Mouse (Mus musculus): ENCODE results near the gene Rgs12. TPM values are rescaled to one million over a fixed set of nuclear protein-coding genes. Genes with fewer than 3 reads are reported as not detected.

The Rgs12 gene
- polyA plus RNA-seq, 1 experiment: 4.7 TPM

- peak within 1 kb of the TSS; percentile 37 for H3K4me3 ChIP-seq (ENCODE audit: insufficient read depth, low read depth, low read length)
- H3K27ac ChIP-seq (replicated peaks; ENCODE audit: low read depth, low read length): no peak within 1 kb of the TSS
- peaks cover 3% of the 10 kb centered on the region; the same call in 1 of the 2 replicates for H3K4me1 ChIP-seq (ENCODE audit: control insufficient read depth, insufficient read depth, insufficient read length, low read length)
These were observed 107.6 kb downstream of the Rgs12 start, which contains the start of gene Dok7 for GRCm38 (mm10) chr5:35056604-35057432. Gene Dok7, plus strand, starts transcription at chr5:35056766.

GRCm38 (mm10) chr5:35057582-35057981, 108.3 kb downstream of the Rgs12 start:
- Histone ChIP-seq H3K27ac (replicated peaks; ENCODE audit: low read depth, low read length) (no peak overlapping the region), H3K4me3 (ENCODE audit: insufficient read depth, low read depth, low read length) (peak overlapping the region; percentile 37), H3K4me1 (ENCODE audit: control insufficient read depth, insufficient read depth, insufficient read length, low read length) (peaks cover 3% of the 10 kb centered on the region; the same call in 1 of the 2 replicates)

DNA sequence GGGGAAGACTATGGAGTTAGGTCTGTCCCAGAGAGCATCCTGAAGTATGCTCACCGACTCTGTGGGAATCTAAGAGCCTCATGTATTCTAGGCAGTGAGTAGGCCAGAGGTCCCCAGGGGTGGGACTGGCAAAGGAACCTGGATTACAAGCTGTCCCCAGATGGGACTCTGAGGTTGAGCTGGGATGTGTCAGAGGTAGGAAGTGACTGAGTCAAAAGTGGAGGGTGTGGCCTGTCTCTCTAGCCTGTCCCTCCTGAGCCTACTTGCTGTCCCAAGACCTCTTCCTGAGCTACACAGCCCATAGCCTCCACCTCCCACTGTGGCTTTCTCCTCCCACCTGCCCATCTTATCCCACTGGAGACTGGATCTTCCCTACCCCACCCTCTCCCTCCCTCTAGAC, 109.0 kb downstream of the Rgs12 start:
- Histone ChIP-seq H3K4me3 (ENCODE audit: insufficient read depth, low read depth, low read length) (no peak overlapping the region), H3K27ac (replicated peaks; ENCODE audit: low read depth, low read length) (no peak overlapping the region), H3K4me1 (ENCODE audit: control insufficient read depth, insufficient read depth, insufficient read length, low read length) (peaks cover 3% of the 10 kb centered on the region; the same call in 1 of the 2 replicates)

GRCm38 (mm10) chr5:35060098-35060497, 110.9 kb downstream of the Rgs12 start:
- H3K27ac ChIP-seq (replicated peaks; ENCODE audit: low read depth, low read length): no peak overlapping the region

DNA sequence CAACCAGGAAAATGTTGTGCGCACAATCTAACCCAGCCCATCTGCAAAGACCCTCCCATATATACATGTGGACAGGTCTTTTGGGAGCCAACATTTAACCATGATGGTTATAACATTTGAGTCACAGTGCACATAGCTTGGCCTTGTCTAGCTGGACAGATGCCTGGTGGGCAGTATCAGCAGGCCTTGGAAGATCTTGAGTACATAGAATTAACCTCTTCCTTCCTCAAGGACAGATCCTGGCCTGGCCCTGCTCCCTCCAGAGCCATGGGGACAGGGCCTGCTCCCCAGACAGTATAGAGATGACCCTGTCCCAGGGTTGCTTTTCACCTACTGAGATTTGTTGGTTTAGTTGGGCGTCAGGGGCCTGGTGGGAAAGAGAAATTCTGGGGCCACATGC, 120.6 kb downstream of the Rgs12 start:
- H3K27ac ChIP-seq (replicated peaks; ENCODE audit: low read depth, low read length): no peak overlapping the region
- H3K4me3 ChIP-seq (ENCODE audit: insufficient read depth, low read depth, low read length): no peak overlapping the region
- H3K4me1 ChIP-seq (ENCODE audit: control insufficient read depth, insufficient read depth, insufficient read length, low read length): no peaks in the 10 kb centered on the region

More at GRCm38 (mm10) chr5:35060098-35060497, 110.9 kb downstream of the Rgs12 start:
- Histone ChIP-seq H3K4me1 (ENCODE audit: control insufficient read depth, insufficient read depth, insufficient read length, low read length) (peaks cover 3% of the 10 kb centered on the region; the same call in 1 of the 2 replicates), H3K4me3 (ENCODE audit: insufficient read depth, low read depth, low read length) (no peak overlapping the region)

DNA sequence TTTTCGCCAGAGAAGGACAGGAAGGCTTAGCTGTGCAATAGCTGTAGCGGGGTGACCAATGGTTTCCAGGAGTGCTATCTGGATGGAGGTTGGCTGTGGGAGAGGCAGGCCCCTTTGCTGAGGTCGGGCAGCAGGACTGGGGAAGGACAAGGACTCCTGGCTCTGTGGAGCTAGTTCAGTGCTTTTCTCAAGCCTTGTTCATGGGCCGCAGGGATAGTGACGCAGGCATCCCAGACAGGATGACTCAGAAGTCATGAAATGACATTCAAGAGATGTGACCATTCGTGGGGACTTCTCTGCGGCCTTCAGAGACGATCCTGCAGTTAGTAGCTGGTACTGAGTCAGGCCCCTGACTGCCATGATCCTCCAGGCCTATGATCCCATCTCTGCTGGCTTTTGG, 121.1 kb downstream of the Rgs12 start:
- H3K27ac ChIP-seq (replicated peaks; ENCODE audit: low read depth, low read length): no peak overlapping the region

DNA sequence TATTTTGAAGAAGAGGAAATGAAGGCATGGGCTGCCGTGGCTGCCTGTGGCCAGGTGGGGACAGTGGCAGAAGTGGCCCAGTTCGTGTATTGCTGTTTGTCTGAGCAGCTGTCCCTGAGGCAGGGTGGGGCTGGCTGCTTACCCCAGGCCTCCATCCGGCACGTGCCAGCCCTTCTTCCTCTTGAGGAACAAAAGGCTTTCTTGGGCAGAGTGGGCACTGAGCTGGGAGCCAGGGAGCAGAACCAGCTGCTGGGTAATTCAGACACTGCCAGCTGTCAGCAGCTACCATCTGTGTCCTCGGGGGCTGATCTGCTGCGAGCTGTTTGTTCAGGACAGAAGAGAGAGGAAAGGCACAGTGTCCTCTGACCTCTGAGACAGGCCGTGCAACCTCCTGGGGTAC, 121.7 kb downstream of the Rgs12 start:
- H3K4me3 ChIP-seq (ENCODE audit: insufficient read depth, low read depth, low read length): no peak overlapping the region
- no peaks in the 10 kb centered on the region for H3K4me1 ChIP-seq (ENCODE audit: control insufficient read depth, insufficient read depth, insufficient read length, low read length)
- H3K27ac ChIP-seq (replicated peaks; ENCODE audit: low read depth, low read length): no peak overlapping the region

More for the DNA sequence above, 121.1 kb downstream of the Rgs12 start:
- no peak overlapping the region for H3K4me3 ChIP-seq (ENCODE audit: insufficient read depth, low read depth, low read length)
- H3K4me1 ChIP-seq (ENCODE audit: control insufficient read depth, insufficient read depth, insufficient read length, low read length): no peaks in the 10 kb centered on the region

DNA sequence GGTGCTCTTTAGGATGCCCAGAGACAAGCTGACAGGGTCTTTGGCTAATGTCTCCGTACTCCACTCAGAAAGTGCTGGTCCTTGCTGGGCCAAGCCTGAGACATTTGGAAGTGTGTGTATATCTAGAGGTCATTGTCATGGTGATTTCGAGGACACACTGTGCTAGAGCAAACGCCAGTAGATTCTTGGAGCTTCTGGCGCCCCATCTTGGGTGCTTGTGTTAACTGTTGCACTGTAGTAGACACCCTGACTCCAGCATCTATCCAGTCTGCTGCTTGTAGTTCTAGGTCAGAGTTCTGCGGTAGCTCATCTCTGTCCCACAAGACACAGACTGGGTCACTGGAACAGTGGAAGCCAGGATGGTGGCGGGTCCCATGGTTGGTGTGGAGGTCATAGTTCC, 122.6 kb downstream of the Rgs12 start:
- H3K27ac ChIP-seq (replicated peaks; ENCODE audit: low read depth, low read length): no peak overlapping the region

DNA sequence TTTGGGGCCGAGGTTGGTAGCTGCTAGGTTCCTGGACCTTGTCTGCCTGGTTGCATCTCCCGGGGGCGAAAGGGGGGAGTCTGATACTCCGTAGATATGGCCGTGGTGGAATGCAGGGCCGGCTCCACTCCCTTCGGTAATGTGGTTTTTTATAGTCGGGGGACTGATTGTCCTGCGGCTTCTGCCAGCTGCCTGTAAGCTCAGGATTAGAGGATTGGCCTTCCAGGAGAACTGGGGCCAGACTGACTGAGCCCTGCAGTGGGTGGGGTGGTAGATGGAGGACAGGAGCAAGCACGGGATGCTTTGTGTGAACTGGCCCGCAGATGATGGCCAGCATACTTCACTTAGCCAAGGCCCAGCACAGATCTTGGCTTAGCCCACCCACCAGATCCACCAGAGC, 124.0 kb downstream of the Rgs12 start:
- Histone ChIP-seq H3K4me1 (ENCODE audit: control insufficient read depth, insufficient read depth, insufficient read length, low read length) (no peaks in the 10 kb centered on the region), H3K4me3 (ENCODE audit: insufficient read depth, low read depth, low read length) (no peak overlapping the region), H3K27ac (replicated peaks; ENCODE audit: low read depth, low read length) (no peak overlapping the region)

More for the DNA sequence above, 122.6 kb downstream of the Rgs12 start:
- Histone ChIP-seq H3K4me1 (ENCODE audit: control insufficient read depth, insufficient read depth, insufficient read length, low read length) (no peaks in the 10 kb centered on the region), H3K4me3 (ENCODE audit: insufficient read depth, low read depth, low read length) (no peak overlapping the region)

DNA sequence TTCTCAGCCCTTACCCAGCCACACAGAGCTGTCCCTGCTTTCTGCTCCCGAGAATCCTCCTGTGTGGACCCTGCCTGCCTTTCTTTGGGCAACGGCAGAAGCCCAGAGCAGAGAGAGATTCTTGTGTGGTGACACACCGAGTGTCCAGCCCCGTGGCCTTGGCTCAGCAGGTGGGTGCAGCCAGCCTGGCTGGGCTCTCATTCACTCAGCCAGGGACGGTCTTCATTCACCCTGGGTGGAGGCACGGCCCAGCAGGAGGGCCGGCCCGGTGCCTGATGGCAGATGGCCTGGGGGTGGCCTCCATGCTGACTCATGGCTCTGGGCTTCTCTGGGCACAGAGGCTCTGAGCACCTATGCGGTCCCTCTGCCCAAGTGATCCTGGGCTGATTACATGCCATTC, 124.7 kb downstream of the Rgs12 start:
- Histone ChIP-seq H3K27ac (replicated peaks; ENCODE audit: low read depth, low read length) (no peak overlapping the region), H3K4me1 (ENCODE audit: control insufficient read depth, insufficient read depth, insufficient read length, low read length) (no peaks in the 10 kb centered on the region), H3K4me3 (ENCODE audit: insufficient read depth, low read depth, low read length) (no peak overlapping the region)

GRCm38 (mm10) chr5:35076369-35076768, 127.1 kb downstream of the Rgs12 start:
- no peak overlapping the region for H3K4me3 ChIP-seq (ENCODE audit: insufficient read depth, low read depth, low read length)
- H3K4me1 ChIP-seq (ENCODE audit: control insufficient read depth, insufficient read depth, insufficient read length, low read length): no peaks in the 10 kb centered on the region
- H3K27ac ChIP-seq (replicated peaks; ENCODE audit: low read depth, low read length): no peak overlapping the region

GRCm38 (mm10) chr5:35079101-35079500, 129.9 kb downstream of the Rgs12 start:
- no peak overlapping the region for H3K4me3 ChIP-seq (ENCODE audit: insufficient read depth, low read depth, low read length)
- no peaks in the 10 kb centered on the region; the same call in 1 of the 2 replicates for H3K4me1 ChIP-seq (ENCODE audit: control insufficient read depth, insufficient read depth, insufficient read length, low read length)

DNA sequence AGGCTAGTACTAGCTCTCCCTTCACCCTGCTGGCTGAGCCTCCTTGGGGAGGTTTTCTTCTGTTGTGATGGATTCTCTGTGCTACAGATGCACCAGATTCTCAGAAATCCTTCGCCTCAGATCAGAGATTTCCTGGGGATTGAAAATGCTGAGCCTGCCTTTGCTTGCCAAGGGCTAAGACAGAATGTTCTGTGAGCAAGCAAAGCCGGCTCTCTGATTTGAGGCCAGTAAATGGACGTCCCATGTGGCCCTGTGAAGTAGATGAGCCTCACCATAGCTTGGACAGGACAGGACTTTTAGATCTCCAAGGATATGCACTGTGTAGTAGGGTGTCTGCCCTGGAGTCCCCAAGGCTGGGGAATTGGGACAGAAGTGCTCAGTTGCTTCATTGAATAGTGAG, 135.7 kb downstream of the Rgs12 start:
- H3K4me3 ChIP-seq (ENCODE audit: insufficient read depth, low read depth, low read length): no peak overlapping the region
- no peak overlapping the region for H3K27ac ChIP-seq (replicated peaks; ENCODE audit: low read depth, low read length)
- no peaks in the 10 kb centered on the region; the same call in 1 of the 2 replicates for H3K4me1 ChIP-seq (ENCODE audit: control insufficient read depth, insufficient read depth, insufficient read length, low read length)

More at GRCm38 (mm10) chr5:35079101-35079500, 129.9 kb downstream of the Rgs12 start:
- no peak overlapping the region for H3K27ac ChIP-seq (replicated peaks; ENCODE audit: low read depth, low read length)

DNA sequence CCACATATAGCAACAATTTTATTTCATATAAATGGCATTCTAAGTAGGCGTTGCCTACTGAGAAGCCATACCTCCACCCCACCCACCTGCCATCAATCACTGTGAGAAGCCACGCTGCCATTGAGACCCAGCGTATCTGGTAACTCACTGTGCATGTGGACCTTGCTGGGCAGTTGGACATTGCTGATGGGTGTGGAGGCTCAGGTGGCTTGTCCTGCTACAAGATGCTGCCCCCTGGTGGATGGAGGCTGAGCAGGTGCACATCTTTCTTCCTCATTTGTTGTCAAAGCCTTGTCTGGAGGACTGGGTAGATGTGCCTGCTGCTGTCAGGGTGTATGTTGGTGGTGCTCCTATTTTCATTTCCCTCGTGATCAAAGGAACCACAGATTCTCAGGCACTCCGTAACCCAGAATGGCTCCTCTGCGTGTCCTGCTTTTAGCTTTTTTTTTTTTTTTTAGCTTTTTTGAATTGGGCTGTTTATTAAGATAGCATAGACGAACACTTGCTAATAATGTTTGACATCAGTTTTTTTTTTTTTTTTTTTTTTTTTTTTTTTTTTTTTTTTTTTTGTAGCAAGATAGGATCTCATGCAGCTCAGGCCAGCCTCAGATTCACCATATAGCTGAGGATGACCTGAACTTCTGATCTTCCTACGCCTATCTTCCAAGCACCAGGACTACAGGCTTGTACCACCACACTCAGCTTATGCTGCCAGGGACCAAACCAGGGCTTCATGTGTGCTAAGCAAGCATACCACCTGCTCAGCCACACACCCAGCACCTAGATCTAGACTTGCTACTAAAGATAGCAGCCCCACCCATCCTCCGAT, 139.8 kb downstream of the Rgs12 start:
- Histone ChIP-seq H3K27ac (replicated peaks; ENCODE audit: low read depth, low read length) (no peak overlapping the region), H3K4me1 (ENCODE audit: control insufficient read depth, insufficient read depth, insufficient read length, low read length) (no peaks in the 10 kb centered on the region), H3K4me3 (ENCODE audit: insufficient read depth, low read depth, low read length) (no peak overlapping the region)

Data from brown adipose tissue, adult 24 weeks (tissue).